Mouse (Mus musculus) megakaryocyte, embryonic 14.5 days (primary cell): ENCODE data around the gene Dact3. TPM values are rescaled to one million over a fixed set of nuclear protein-coding genes. Genes with fewer than 3 reads are reported as not detected.

ENCODE experiments used
- H3K27me3 ChIP-seq: replicated peaks from 2 replicates; pipeline ENCODE3; 2012; ENCODE audit warnings: inconsistent platforms
- H3K36me3 ChIP-seq: replicated peaks from 2 replicates; pipeline ENCODE3; 2012; ENCODE audit warnings: low read length, inconsistent platforms, mixed read lengths
- H3K4me1 ChIP-seq: 2 replicates; pipeline ENCODE4 v1.6.1; 2012; ENCODE audit warnings: inconsistent platforms
- H3K4me3 ChIP-seq: replicated peaks from 2 replicates; pipeline ENCODE3; 2012; ENCODE audit warnings: moderate library complexity, mild to moderate bottlenecking, inconsistent platforms
- H3K9me3 ChIP-seq: 2 replicates; pipeline ENCODE4 v1.6.1; 2012; ENCODE audit warnings: inconsistent platforms
- FLI1 ChIP-seq: IDR thresholded peaks from 2 replicates; pipeline ENCODE4 v1.6.1; 2012; ENCODE audit warnings: low read length, inconsistent platforms, mixed read lengths
- GATA1 ChIP-seq: IDR thresholded peaks from 3 replicates; pipeline ENCODE4 v1.6.1; 2012; ENCODE audit warnings: mixed read lengths, low read length, inconsistent platforms, borderline replicate concordance
- polyA plus RNA-seq: library from polyadenylated mRNA; stranded (reverse); fragments of >175 nt; gene quantifications from 2 replicates; pipeline ENCODE4 v1.2.3, GENCODE M21; 2012; ENCODE audit warnings: low replicate concordance; ENCODE audit not compliant: insufficient read depth

Dact3 gene
- polyA plus RNA-seq, 1 experiment: 3.3 TPM

- Histone ChIP-seq H3K9me3 (no peaks in the 10 kb centered on the region), H3K27me3 (no peaks in the 10 kb centered on the region), H3K4me3 (peak overlapping the region; percentile 62), H3K4me1 (peaks cover 88% of the 10 kb centered on the region), H3K36me3 (peaks cover 98% of the 10 kb centered on the region)
- TF ChIP-seq GATA1: no peak
- TF ChIP-seq FLI1: no peak
Measured at GRCm38 (mm10) chr7:16913806-16914452, 38.8 kb downstream of the Dact3 start.

- peaks cover 98% of the 10 kb centered on the region for H3K36me3 ChIP-seq
Measured at GRCm38 (mm10) chr7:16914453-16915343, 39.6 kb downstream of the Dact3 start.

GRCm38 (mm10) chr7:16915461-16916340, 40.6 kb downstream of the Dact3 start:
- H3K4me3 ChIP-seq: no peak overlapping the region
- no peaks in the 10 kb centered on the region for H3K9me3 ChIP-seq
- peaks cover 97% of the 10 kb centered on the region for H3K36me3 ChIP-seq
- TF ChIP-seq GATA1 (no peak), FLI1 (no peak)
- H3K27me3 ChIP-seq: no peaks in the 10 kb centered on the region
- peaks cover 88% of the 10 kb centered on the region for H3K4me1 ChIP-seq

More at GRCm38 (mm10) chr7:16914453-16915343, 39.6 kb downstream of the Dact3 start:
- Histone ChIP-seq H3K4me1 (peaks cover 88% of the 10 kb centered on the region), H3K27me3 (no peaks in the 10 kb centered on the region), H3K9me3 (no peaks in the 10 kb centered on the region), H3K4me3 (no peak overlapping the region)
- TF ChIP-seq GATA1: no peak
- TF ChIP-seq FLI1: no peak

DNA sequence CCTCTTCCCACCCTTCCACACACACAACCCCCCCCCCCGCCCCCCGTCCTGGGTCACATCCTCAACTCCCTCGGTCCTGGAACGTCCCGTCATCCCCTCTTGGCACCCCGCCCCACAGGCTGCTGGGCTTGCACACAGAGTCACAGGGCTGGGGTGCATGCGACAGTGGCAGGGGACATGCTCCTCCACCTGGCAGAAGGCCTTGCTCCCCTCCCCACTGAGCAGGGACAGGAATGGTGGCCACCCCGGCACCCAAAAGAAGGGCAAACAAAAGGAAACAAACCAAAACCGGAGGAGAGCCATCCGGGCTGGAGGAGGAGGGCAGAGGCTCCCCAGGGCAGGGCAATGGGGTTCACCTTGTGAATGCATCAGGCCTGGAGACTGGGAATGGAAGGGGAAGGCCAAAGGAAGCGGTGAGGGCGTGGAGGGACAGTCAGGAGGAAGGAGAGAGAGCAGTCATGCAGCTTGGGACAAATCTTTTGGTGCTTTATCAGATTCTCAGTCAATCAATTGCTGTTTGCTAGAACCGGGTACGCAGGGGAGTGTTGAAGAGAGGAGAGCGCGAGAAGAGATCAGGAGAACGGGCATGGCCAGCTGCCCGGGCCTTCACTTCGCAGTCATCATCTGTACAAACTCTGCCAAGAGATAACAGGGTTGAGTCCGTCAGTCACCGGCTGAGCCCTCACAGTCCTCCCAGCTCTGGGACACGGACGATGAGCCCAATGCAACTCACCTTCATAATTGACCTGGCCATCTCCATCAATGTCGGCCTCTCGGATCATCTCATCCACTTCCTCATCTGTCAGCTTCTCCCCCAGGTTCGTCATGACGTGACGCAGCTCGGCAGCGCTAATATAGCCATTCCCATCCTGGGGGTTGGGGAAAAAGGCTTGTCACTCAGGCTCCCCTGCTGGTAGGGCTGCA, 41.5 kb downstream of the Dact3 start:
- H3K4me3 ChIP-seq: no peak overlapping the region
- H3K9me3 ChIP-seq: no peaks in the 10 kb centered on the region
- H3K27me3 ChIP-seq: no peaks in the 10 kb centered on the region
- H3K4me1 ChIP-seq: peaks cover 88% of the 10 kb centered on the region
- H3K36me3 ChIP-seq: peaks cover 97% of the 10 kb centered on the region
- TF ChIP-seq FLI1: no peak
- no peak for TF ChIP-seq GATA1

DNA sequence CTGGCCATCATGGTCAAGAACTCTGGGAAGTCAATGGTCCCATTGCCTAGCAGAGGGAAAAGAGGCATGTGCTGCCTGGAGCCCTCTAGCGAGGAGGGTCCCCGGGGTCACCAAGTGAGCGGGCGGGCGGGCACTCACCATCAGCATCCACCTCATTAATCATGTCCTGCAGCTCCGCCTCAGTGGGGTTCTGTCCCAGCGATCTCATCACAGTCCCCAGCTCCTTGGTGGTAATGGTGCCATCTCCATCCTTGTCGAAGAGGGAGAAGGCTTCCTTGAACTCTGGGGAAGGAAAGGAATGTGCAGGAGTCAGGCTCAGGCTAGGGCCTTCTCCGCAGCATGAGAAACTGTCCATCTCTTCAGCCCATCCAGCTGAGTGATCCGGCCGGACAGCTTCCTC, 42.3 kb downstream of the Dact3 start:
- H3K9me3 ChIP-seq: no peaks in the 10 kb centered on the region
- H3K36me3 ChIP-seq: peaks cover 98% of the 10 kb centered on the region
- H3K27me3 ChIP-seq: no peaks in the 10 kb centered on the region
- peaks cover 88% of the 10 kb centered on the region for H3K4me1 ChIP-seq
- TF ChIP-seq FLI1 (no peak), GATA1 (no peak)
- H3K4me3 ChIP-seq: no peak overlapping the region

DNA sequence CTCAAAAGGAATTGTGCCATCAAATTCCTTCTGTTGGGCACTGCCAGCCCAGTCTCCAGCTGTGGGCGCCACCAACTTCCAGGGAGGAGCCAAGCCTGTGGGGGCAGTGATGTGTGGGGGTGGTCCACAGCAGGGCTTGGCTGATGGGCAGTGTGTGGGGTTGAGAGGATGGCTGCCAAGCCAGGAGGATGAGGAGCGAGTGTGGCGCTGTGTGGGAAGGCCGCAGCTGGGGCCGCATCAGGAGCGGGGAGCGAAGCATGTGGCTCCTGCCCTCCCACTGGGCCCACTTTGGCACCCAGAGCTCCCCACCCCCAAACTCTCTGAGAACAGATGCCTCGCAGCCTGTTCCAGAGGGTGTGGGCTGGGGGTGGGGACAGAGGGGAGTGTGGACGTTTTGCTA, 42.9 kb downstream of the Dact3 start:
- Histone ChIP-seq H3K4me1 (peaks cover 86% of the 10 kb centered on the region), H3K4me3 (no peak overlapping the region), H3K36me3 (peaks cover 94% of the 10 kb centered on the region), H3K9me3 (no peaks in the 10 kb centered on the region), H3K27me3 (no peaks in the 10 kb centered on the region)
- TF ChIP-seq FLI1 (no peak), GATA1 (no peak)

- TF ChIP-seq FLI1: no peak
- no peaks in the 10 kb centered on the region for H3K27me3 ChIP-seq
- H3K36me3 ChIP-seq: peaks cover 88% of the 10 kb centered on the region
- H3K4me3 ChIP-seq: no peak overlapping the region
- no peaks in the 10 kb centered on the region for H3K9me3 ChIP-seq
- peaks cover 80% of the 10 kb centered on the region for H3K4me1 ChIP-seq
Measured at GRCm38 (mm10) chr7:16918670-16919069, 43.6 kb downstream of the Dact3 start.

GRCm38 (mm10) chr7:16919395-16920149, 44.5 kb downstream of the Dact3 start:
- Histone ChIP-seq H3K36me3 (peaks cover 79% of the 10 kb centered on the region), H3K4me3 (peak overlapping the region; percentile 43), H3K4me1 (peaks cover 71% of the 10 kb centered on the region), H3K27me3 (no peaks in the 10 kb centered on the region), H3K9me3 (no peaks in the 10 kb centered on the region)
- TF ChIP-seq GATA1 (no peak), FLI1 (no peak)
